Mouse (Mus musculus) heart, embryonic 13.5 days (tissue): ENCODE measurements around the gene Plppr1. TPM values are rescaled to one million over a fixed set of nuclear protein-coding genes. Genes with fewer than 3 reads are reported as not detected.
"Not testable (repeated sequence)": the region's sequence is repeated elsewhere in the genome, so short reads cannot be mapped to it uniquely, and the experiment has no call there.

Source experiments
- ATAC-seq: fragments of 200-750 bp; cut with Nextera tagmentation; 2 replicates; pipeline ENCODE4 v1.8.0; 2017; ENCODE audit warnings: moderate TSS enrichment; ENCODE audit not compliant: insufficient number of reproducible peaks, low FRiP score, low TSS enrichment; ENCODE audit errors: extremely low read depth
- H3K27ac ChIP-seq: fragments of 300-500 bp; sonication (generic); replicated peaks from 2 replicates; pipeline ENCODE4 v1.5.1; 2015; ENCODE audit warnings: moderate library complexity, mild to moderate bottlenecking, inconsistent platforms
- H3K27me3 ChIP-seq: fragments of 300-500 bp; sonication (generic); replicated peaks from 2 replicates; pipeline ENCODE4 v1.6.1; 2015; ENCODE audit warnings: mild to moderate bottlenecking, inconsistent platforms
- H3K36me3 ChIP-seq: fragments of 300-500 bp; sonication (generic); 2 replicates; pipeline ENCODE4 v1.6.1; 2015; ENCODE audit warnings: mild to moderate bottlenecking, inconsistent platforms
- H3K4me1 ChIP-seq: fragments of 300-500 bp; sonication (generic); 2 replicates; pipeline ENCODE4 v1.6.1; 2015; ENCODE audit warnings: inconsistent platforms
- H3K4me2 ChIP-seq: fragments of 300-500 bp; sonication (generic); 2 replicates; pipeline ENCODE4 v1.6.1; 2015; ENCODE audit warnings: inconsistent platforms, mild to moderate bottlenecking, moderate library complexity
- H3K4me3 ChIP-seq: fragments of 300-500 bp; sonication (generic); 2 replicates; pipeline ENCODE4 v1.5.1; 2015; ENCODE audit warnings: moderate library complexity, mild to moderate bottlenecking, inconsistent platforms
- H3K9ac ChIP-seq: fragments of 300-500 bp; sonication (generic); 2 replicates; pipeline ENCODE4 v1.6.1; 2015; ENCODE audit warnings: inconsistent platforms, mild to moderate bottlenecking, moderate library complexity
- H3K9me3 ChIP-seq: fragments of 300-500 bp; sonication (generic); 2 replicates; pipeline ENCODE4 v1.6.1; 2016; ENCODE audit warnings: inconsistent platforms
- WGBS: fragments of 180-500 bp; shearing (Covaris S2); methylation state at CpG from one replicate; pipeline ENCODE4 v1.1.7; 2015; ENCODE audit warnings: mixed read lengths; 5-methylcytosine and 5-hydroxymethylcytosine counted together
- polyA plus RNA-seq: library from polyadenylated mRNA; unstranded; fragments of >200 nt; fragmentation: Nextera tagmentation; extraction: Ambion mirVana; gene quantifications from 2 replicates; pipeline ENCODE4 v1.2.1, GENCODE M21; 2015

Gene Plppr1
- polyA plus RNA-seq, 1 experiment from 2014 or later, result 2.3 TPM

DNA sequence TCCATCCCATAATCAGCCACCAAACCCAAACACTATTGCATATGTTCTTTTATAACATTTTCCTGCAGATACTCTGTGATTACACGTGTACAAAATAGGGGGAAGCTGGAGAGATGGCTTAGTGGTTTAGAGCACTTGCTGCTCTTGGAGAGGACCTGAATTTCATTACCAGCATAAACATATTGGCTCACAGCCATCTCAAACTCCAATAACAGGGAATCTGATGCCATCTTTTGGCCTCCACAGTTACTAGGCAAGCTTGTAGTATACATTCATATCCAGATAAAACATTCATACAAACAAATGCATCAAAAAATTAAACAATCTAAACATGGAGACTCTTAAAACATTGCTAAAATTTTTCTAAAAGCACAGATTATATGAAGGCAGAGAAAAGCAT is 240.5 kb downstream of the Plppr1 start:
- 23% methylated on average over 1 of the region's 1 CpGs for WGBS
- no peak overlapping the region for H3K27ac ChIP-seq

DNA sequence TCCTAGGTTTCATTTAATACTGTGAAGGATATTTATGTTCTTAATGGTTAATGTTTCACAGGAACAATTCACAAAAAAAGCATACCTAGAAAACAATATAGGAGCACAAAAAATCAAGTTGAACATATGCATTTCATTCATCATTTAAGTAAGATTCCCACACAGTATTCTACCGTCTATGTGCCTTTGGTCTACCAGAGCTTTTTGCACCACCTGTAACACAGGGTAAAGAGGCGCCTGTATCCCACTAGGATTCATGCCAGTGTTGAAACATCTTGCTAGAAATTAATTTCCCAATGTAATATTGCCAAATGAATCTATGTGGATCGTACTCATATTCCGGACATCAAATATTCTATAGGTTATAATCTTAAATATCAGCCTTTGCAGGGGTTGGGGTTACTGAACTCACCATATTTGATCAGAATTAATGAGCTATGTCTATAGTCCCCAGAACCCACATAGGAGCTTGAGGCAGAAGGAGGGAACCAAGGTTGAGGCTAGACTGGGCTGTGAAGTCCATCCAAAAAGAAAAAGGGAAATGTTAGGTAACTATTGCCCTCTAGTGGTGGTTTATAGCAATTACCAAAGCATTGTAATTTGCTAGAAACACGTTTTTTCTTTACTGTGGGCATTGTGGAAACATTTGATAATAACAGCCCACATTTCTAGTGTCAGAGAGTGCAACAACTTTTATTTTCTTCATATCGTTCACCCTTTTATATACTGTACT is 263.0 kb downstream of the Plppr1 start:
- ATAC-seq, result no peak
- Histone ChIP-seq H3K4me1 (no peaks in the 10 kb centered on the region), H3K4me2 (no peak overlapping the region), H3K36me3 (no peaks in the 10 kb centered on the region), H3K27ac (no peak overlapping the region), H3K27me3 (no peaks in the 10 kb centered on the region), H3K9me3 (no peaks in the 10 kb centered on the region), H3K4me3 (no peak overlapping the region), H3K9ac (no peak overlapping the region)
- WGBS, result 49% methylated on average over 6 of the region's 6 CpGs

More for the DNA sequence above, 240.5 kb downstream of the Plppr1 start:
- H3K4me2 ChIP-seq, result no peak overlapping the region
- H3K9me3 ChIP-seq, result no peaks in the 10 kb centered on the region
- no peak overlapping the region for H3K4me3 ChIP-seq
- H3K4me1 ChIP-seq, result no peaks in the 10 kb centered on the region
- H3K36me3 ChIP-seq, result no peaks in the 10 kb centered on the region
- no peak overlapping the region for H3K9ac ChIP-seq
- no peak for ATAC-seq
- no peaks in the 10 kb centered on the region for H3K27me3 ChIP-seq

DNA sequence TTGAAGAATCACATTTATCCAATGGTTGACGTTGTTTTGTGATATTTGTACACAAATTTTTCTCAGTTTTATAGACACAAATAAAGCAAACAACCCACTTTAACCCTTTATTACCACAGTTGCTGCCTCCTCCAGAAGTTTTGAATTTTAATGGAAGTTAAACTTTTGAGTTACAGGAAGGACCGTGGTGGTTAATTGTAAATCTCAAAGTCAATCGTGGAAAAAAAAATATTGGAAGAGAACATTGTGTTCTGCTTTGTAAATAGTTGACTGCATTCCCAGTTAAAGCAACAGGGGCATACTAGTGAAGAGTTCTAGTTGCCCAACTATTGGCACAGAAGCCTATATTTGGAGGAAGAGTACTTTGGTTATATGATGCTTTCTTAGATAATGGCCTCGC is 278.9 kb downstream of the Plppr1 start:
- not testable (repeated sequence) for H3K9me3 ChIP-seq, ATAC-seq, H3K27ac ChIP-seq, H3K36me3 ChIP-seq, H3K9ac ChIP-seq, H3K4me1 ChIP-seq, H3K27me3 ChIP-seq, H3K4me2 ChIP-seq, H3K4me3 ChIP-seq
- 76% methylated on average over 3 of the region's 4 CpGs for WGBS

DNA sequence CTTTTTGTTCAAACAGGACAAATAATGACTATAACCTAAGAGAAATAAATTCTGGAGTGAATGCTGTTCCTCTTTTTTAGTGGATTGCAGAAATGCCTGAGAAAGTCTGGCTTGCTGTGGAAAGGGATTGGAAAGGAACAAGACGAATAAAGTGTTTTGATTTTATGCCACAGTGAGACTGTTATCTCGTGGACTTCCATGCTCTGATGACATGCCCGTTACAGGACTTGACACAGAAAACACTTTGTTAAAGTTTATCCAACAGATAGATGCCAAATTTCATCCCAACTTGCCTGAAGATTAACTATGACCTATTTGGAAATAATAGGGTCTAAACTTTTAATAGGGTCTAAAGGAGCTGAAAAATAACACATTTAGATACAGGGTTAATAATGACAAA is 281.0 kb downstream of the Plppr1 start:
- H3K4me1 ChIP-seq, ATAC-seq, H3K4me3 ChIP-seq, H3K27me3 ChIP-seq, H3K4me2 ChIP-seq, H3K36me3 ChIP-seq, H3K9me3 ChIP-seq, H3K9ac ChIP-seq, H3K27ac ChIP-seq: not testable (repeated sequence)
- WGBS, result 48% methylated on average over 3 of the region's 3 CpGs

DNA sequence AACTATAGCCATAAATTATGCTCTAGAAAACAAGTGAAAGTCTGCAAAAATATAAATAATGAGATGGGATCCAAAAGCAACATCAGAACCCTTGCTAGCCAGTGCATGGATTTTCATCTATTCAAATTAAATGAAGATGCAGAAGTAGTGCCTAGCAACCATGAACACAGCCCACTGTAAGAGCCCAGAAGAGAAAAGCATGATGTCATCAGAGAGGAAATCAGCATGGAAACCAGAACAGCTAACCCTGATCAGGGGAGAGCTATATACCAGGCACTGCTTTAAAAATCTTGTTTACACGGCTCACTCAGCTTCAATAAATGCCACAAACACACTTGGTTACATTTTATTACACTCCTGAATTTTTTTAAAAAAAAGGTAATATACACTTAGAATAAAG is 288.9 kb downstream of the Plppr1 start:
- not testable (repeated sequence) for H3K27ac ChIP-seq, H3K9ac ChIP-seq, H3K9me3 ChIP-seq, H3K4me2 ChIP-seq, H3K36me3 ChIP-seq, H3K27me3 ChIP-seq, ATAC-seq, H3K4me1 ChIP-seq, H3K4me3 ChIP-seq
- 64% methylated on average over 1 of the region's 1 CpGs for WGBS

DNA sequence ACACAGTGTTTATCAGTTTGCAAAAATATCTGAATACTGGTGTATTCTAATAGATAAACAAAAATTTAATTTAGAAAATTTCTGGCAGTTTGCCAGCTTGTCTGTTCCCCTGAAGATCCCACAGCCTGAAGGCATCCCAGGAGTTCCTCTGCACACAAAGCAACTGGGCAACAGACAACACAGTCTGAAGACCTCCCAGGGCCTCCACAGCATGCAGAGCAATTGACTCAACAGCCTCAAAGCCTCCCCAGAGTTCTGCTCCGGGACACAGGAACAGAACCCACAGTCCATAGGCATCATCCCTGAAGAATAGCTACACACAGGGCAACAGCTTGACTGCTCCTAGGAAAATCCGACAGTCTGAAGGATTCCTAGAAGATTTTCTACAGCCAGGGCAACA is 289.6 kb downstream of the Plppr1 start:
- Histone ChIP-seq H3K9ac (no peak overlapping the region), H3K4me3 (no peak overlapping the region), H3K36me3 (no peaks in the 10 kb centered on the region), H3K9me3 (no peaks in the 10 kb centered on the region), H3K27me3 (no peaks in the 10 kb centered on the region), H3K27ac (no peak overlapping the region), H3K4me1 (no peaks in the 10 kb centered on the region), H3K4me2 (no peak overlapping the region)
- 70% methylated on average over 2 of the region's 2 CpGs for WGBS
- ATAC-seq, result no peak

DNA sequence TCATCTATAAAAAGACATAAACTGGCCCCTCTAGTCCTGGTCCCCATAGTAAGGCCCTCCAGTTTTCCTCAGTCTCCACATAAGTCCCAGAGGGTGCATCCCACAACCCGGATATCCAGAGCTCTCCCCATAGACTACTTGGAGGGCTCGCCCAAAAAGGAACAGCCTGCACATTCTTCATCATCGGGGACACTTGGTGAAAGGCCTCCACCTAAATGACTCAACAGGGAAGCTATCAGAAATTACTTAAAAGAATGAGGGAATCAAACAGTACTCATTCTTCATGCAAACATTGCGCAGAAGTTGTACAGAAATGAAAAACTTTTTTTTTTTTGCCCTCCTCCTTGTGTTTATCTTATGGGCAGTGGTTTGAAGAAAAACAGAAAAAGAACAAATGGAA is 291.4 kb downstream of the Plppr1 start:
- Histone ChIP-seq H3K4me2 (no peak overlapping the region), H3K27me3 (no peaks in the 10 kb centered on the region), H3K9me3 (no peaks in the 10 kb centered on the region), H3K4me3 (no peak overlapping the region), H3K27ac (no peak overlapping the region), H3K9ac (no peak overlapping the region), H3K4me1 (no peaks in the 10 kb centered on the region), H3K36me3 (no peaks in the 10 kb centered on the region)
- 85% methylated on average over 4 of the region's 4 CpGs for WGBS
- no peak for ATAC-seq

DNA sequence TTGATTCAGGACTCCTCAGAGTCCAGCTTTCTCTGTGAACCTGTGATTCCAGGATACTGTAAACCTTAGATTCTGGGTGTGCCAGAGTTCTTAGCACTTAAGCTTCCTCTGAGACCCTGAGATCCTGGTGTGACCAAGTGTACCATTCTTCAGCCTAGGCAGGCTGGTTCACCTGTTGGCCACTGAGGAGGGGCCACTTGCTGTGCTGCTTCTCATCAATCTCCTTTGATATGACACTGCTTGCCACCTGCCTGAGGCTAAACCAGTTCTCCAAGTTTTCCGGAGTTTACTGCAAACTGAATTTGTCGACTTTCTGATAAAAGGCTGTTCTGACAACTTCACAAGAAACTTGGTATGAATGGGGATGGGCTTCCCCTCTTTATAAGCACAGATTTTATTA is 298.0 kb downstream of the Plppr1 start:
- ATAC-seq, result no peak
- WGBS, result 61% methylated on average over 2 of the region's 2 CpGs
- Histone ChIP-seq H3K4me1 (no peaks in the 10 kb centered on the region), H3K36me3 (no peaks in the 10 kb centered on the region), H3K27ac (no peak overlapping the region), H3K9me3 (no peaks in the 10 kb centered on the region; the same call in 1 of the 2 replicates), H3K4me2 (no peak overlapping the region), H3K27me3 (no peaks in the 10 kb centered on the region), H3K4me3 (no peak overlapping the region), H3K9ac (no peak overlapping the region)

DNA sequence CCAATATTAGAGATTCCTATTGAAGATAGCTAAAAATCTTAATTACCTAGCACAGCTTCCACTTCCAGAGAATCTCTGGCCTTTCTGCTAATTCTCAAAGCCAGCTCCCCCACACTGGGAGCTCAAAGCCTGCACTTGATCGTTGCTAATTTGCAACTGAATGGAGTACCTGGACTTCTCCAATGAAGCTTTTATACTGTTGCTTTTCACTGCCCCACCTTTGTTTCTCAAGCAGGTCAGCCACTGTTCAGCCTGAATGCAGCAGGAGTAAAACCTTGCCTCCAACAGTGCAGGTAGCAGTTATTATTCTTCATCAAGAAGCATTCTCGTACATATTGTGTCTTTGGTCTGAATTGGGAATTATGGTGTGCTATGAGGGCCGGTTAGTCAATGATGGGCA is 309.0 kb downstream of the Plppr1 start:
- H3K4me2 ChIP-seq, H3K27me3 ChIP-seq, H3K9ac ChIP-seq, H3K27ac ChIP-seq, H3K4me1 ChIP-seq, H3K4me3 ChIP-seq, H3K36me3 ChIP-seq, ATAC-seq: not testable (repeated sequence)
- peaks cover 24% of the 10 kb centered on the region for H3K9me3 ChIP-seq
- 80% methylated on average over 3 of the region's 3 CpGs for WGBS

DNA sequence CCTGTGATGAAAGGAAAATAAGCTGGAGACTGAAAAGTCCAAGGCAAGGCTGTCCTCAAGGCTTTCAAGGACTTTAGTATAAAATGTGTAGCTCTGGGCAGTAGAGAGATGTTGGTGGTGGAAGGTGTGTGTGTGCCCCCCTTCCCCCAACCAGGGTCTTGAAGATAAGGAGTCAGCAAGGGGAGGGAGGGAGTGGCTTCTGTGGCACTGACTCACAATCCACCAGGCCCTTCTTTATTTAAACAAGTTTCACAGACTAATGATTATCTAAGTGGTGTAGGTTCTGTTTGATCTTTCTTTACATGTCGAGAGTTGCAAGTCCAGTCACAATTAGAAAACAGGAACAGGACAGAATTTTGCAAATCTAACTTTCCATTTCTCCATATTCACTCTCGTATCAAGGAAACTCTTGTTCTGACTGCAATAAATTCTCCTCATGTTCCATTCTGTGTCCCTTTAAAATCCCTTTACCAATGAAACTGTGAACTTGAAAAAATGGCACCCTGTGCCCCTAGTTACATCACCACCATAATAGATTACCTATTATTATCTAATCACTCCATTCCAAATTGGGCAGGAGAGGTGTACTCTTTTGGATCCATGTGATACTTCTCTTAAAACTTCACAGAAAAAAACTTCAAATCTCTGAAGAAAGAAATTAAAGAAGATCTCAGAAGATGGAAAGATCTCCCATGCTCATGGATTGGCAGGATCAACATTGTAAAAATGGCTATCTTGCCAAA is 324.7 kb downstream of the Plppr1 start:
- H3K4me1 ChIP-seq, H3K9ac ChIP-seq, H3K4me3 ChIP-seq, H3K36me3 ChIP-seq, H3K9me3 ChIP-seq, H3K27me3 ChIP-seq, ATAC-seq, H3K27ac ChIP-seq, H3K4me2 ChIP-seq: not testable (repeated sequence)
- 59% methylated on average over 2 of the region's 2 CpGs for WGBS

DNA sequence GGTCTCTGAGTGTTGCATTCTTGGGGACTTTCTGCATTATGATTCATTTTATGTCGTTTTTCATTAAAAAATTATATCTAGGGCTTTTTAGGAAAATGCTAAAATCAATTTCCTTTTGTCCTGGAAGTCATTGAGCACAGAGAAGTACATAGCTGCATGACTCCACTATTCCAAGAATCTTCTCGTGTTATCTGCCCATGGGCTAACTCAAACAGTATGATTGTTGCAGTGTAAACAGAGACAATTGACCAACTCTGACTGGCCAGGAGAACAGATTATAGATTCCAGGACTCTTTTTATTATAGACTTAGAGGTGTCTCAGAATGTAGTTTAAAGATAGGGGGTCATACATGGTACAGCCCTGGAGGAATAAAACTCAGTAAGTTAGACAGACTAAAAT is 327.8 kb downstream of the Plppr1 start:
- no peak overlapping the region for H3K4me2 ChIP-seq
- H3K27me3 ChIP-seq, result no peaks in the 10 kb centered on the region
- no peaks in the 10 kb centered on the region for H3K4me1 ChIP-seq
- no peak overlapping the region for H3K9ac ChIP-seq
- no peak overlapping the region for H3K4me3 ChIP-seq
- H3K27ac ChIP-seq, result no peak overlapping the region
- H3K9me3 ChIP-seq, result no peaks in the 10 kb centered on the region
- ATAC-seq, result no peak
- WGBS, result 36% methylated on average over 2 of the region's 2 CpGs
- H3K36me3 ChIP-seq, result no peaks in the 10 kb centered on the region
